Mouse (Mus musculus) cortical plate, adult 2 months (tissue): ENCODE measurements around the gene Zfp593.

ENCODE experiments used
- CTCF ChIP-seq: fragments of 200-500 bp; IDR thresholded peaks from 2 replicates; pipeline ENCODE4 v1.5.1; 2011; ENCODE audit warnings: mild to moderate bottlenecking, control low read depth, low read length; ENCODE audit not compliant: insufficient read depth; ENCODE audit errors: extremely low read depth
- POLR2A ChIP-seq: fragments of 200-500 bp; IDR thresholded peaks from 2 replicates; pipeline ENCODE4 v1.6.1; 2011; ENCODE audit warnings: mild to moderate bottlenecking, low read length, control low read depth; ENCODE audit not compliant: insufficient read depth; ENCODE audit errors: extremely low read depth

DNA sequence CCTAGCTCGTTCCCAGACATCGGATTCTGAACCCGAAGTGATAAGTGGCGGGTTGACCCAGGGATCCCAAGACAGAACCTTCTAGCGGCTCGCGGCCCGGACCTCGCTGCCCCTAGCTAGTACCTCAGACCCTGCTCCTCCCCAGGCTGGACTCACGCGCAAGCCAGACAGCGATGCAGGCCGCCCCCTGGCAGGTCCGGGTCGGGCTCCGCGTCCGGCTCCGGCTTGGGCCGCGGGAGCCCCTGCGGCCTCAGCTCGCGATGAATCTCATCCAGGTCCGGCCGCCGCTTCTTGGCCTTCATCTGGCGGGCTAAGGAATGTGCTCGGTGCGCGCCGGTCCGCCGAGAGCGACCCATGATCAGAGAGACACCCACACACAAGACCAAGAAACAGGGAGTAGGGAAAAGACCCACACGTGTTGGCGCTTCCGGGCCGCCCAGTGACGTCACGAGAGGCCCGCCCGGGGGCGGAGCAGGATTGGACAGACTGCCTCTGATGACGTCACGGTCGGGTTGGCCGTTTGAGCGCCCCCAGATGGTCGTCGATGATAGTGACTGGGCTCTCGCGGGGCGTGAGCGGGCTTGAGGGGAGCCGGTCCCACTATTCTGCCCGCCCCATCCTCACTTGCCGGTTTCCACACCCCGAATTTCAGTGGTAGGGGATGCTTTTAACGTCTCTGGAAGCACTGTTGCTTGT is at the start of gene Zfp593:
- peak; percentile 69 for TF ChIP-seq CTCF
- TF ChIP-seq POLR2A = peak; percentile 47; the same call in 1 of the 2 replicates
